ENCODE assay signal across 24 mouse cellular contexts in the genomic region with DNA sequence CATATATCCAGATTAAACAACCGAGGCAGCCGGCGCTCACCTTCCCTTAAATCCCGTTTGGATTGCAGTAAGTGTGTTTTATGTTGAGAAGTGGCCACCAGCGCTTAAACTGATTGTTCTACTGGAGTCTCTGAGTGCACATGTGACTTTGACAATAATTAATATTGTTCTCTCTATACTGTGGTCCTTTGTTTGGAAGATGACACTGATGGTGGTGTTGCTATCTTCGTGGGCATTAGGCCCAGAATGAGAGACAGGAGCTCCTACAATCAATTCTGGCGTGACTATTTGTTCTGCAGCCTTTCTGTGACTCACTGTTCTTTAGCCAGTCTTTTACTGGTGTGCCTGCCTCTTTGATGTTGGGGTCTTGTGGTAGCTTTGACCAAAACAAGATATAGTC.
DNase-seq lines count a peak whose midpoint lies in the region; ATAC-seq and TF ChIP-seq lines count a peak whose summit lies in the region.
"Had no signal": no experiment of that assay in that cellular context is flagged by ENCODE, and none has a peak within 500 bp of the region (broad histone marks: within the 10 kb centered on the region; RNA-seq: fewer than 3 reads in every experiment).

No protein-coding gene starts in this region.

- no peaks in the 10 kb centered on the region for H3K36me3 ChIP-seq in forebrain, embryonic 16.5 days (ENCODE audit: control insufficient read depth, insufficient read depth)
- H3K36me3 ChIP-seq: embryonic facial prominence, embryonic 15.5 days; intestine, embryonic 15.5 days; limb, embryonic 15.5 days; liver, embryonic 15.5 days; midbrain, embryonic 12.5 days; neural tube, embryonic 12.5 days had no signal

- H3K4me2 ChIP-seq in forebrain, embryonic 16.5 days (ENCODE audit: low read length): no peak overlapping the region
- H3K4me2 ChIP-seq: embryonic facial prominence, embryonic 15.5 days; hindbrain, embryonic 14.5 days; intestine, embryonic 15.5 days; limb, embryonic 15.5 days; liver, embryonic 15.5 days; midbrain, embryonic 12.5 days; neural tube, embryonic 12.5 days had no signal

- no peaks in the 10 kb centered on the region for H3K9me3 ChIP-seq in forebrain, embryonic 16.5 days (ENCODE audit: control insufficient read depth, low read length)
- H3K9me3 ChIP-seq: embryonic facial prominence, embryonic 15.5 days; intestine, embryonic 15.5 days; limb, embryonic 15.5 days; liver, embryonic 15.5 days; midbrain, embryonic 12.5 days; neural tube, embryonic 12.5 days had no signal

- H3K9ac ChIP-seq in forebrain, embryonic 16.5 days (replicated peaks; ENCODE audit: low read depth, low read length): no peak overlapping the region
- H3K9ac ChIP-seq: embryonic facial prominence, embryonic 15.5 days; hindbrain, embryonic 14.5 days; intestine, embryonic 15.5 days; limb, embryonic 15.5 days; liver, embryonic 15.5 days; midbrain, embryonic 12.5 days; neural tube, embryonic 12.5 days had no signal

- no peaks in the 10 kb centered on the region for H3K27me3 ChIP-seq in forebrain, embryonic 16.5 days (replicated peaks; ENCODE audit: control insufficient read depth, insufficient read depth, low read length)
- H3K27me3 ChIP-seq: embryonic facial prominence, embryonic 15.5 days; intestine, embryonic 15.5 days; limb, embryonic 15.5 days; liver, embryonic 15.5 days; midbrain, embryonic 12.5 days; neural tube, embryonic 12.5 days had no signal

- 18% methylated on average over 7 of the region's 7 CpGs for WGBS in forebrain, embryonic 16.5 days

- TF ChIP-seq CTCF in cortical plate, adult 2 months (IDR thresholded peaks at IDR 0.05; ENCODE audit: extremely low read depth, insufficient read depth, low read length): no peak

- H3K4me1 ChIP-seq in cortical plate, adult 2 months (ENCODE audit: control insufficient read depth, insufficient read depth, low read length): no peaks in the 10 kb centered on the region
- peaks cover 7% of the 10 kb centered on the region for H3K4me1 ChIP-seq in forebrain, embryonic 16.5 days (replicated peaks; ENCODE audit: control insufficient read depth, insufficient read depth, low read length)
- H3K4me1 ChIP-seq: embryonic facial prominence, embryonic 15.5 days; intestine, embryonic 15.5 days; limb, embryonic 15.5 days; liver, embryonic 15.5 days; midbrain, embryonic 12.5 days; neural tube, embryonic 12.5 days had no signal

- no peak overlapping the region for H3K4me3 ChIP-seq in cortical plate, adult 2 months (ENCODE audit: insufficient read depth, low read length)
- no peak overlapping the region for H3K4me3 ChIP-seq in forebrain, embryonic 16.5 days (replicated peaks; ENCODE audit: low read length)
- H3K4me3 ChIP-seq: embryonic facial prominence, embryonic 15.5 days; gastrocnemius, adult 2 months; intestine, embryonic 15.5 days; limb, embryonic 15.5 days; liver, embryonic 15.5 days; midbrain, embryonic 12.5 days; neural tube, embryonic 12.5 days had no signal

- no peak for TF ChIP-seq POLR2A in cortical plate, adult 2 months (IDR thresholded peaks at IDR 0.05; ENCODE audit: extremely low read depth, insufficient read depth, low read length)

- ATAC-seq in forebrain, embryonic 16.5 days: peak; percentile 22
- no peak for ATAC-seq in inflammation-experienced regulatory T-cells, adult 6 months
- ATAC-seq: intestine, embryonic 15.5 days; lung, postnatal 0 days had no signal

- DNase-seq in layer of hippocampus, adult 8-10 months (ENCODE audit: low spot score in 2 of 2): peak; percentile 21 to 32
- no peak for DNase-seq in layer of hippocampus, postnatal 14 days (ENCODE audit: low spot score in 2 of 2)
- DNase-seq in Muller cell, postnatal 12 days (ENCODE audit: inconsistent ontology term): peak; percentile 78
- no peak for DNase-seq in ovary, postnatal 36 days (ENCODE audit: low spot score)
- DNase-seq: adrenal gland, adult 2 months; cerebellum, postnatal 14 days; gastrocnemius, adult 2 months; heart, postnatal 36 days; kidney, adult 9 months; kidney, postnatal 36 days; right cerebral cortex, postnatal 25 days; thymus, postnatal 36 days had no signal

- peak overlapping the region; percentile 97 for H3K27ac ChIP-seq in cortical plate, adult 2 months (ENCODE audit: insufficient read depth, low read length)
- no peak overlapping the region for H3K27ac ChIP-seq in forebrain, embryonic 16.5 days (ENCODE audit: low read length)
- H3K27ac ChIP-seq: embryonic facial prominence, embryonic 15.5 days; gastrocnemius, adult 2 months; hindbrain, embryonic 14.5 days; intestine, embryonic 15.5 days; limb, embryonic 15.5 days; liver, embryonic 15.5 days; midbrain, embryonic 12.5 days; neural tube, embryonic 12.5 days; stomach, postnatal 0 days had no signal

Comparison
In these comparisons a context has a peak if more than half of its experiments do, and no peak if none do; other contexts are left out.
1. DNase-seq: peak in layer of hippocampus, adult 8-10 months (2 of 2) and Muller cell, postnatal 12 days (single experiment); none in layer of hippocampus, postnatal 14 days (0 of 2) and ovary, postnatal 36 days (single experiment).